Mouse (Mus musculus): ENCODE measurements around the gene Chrne.

DNA sequence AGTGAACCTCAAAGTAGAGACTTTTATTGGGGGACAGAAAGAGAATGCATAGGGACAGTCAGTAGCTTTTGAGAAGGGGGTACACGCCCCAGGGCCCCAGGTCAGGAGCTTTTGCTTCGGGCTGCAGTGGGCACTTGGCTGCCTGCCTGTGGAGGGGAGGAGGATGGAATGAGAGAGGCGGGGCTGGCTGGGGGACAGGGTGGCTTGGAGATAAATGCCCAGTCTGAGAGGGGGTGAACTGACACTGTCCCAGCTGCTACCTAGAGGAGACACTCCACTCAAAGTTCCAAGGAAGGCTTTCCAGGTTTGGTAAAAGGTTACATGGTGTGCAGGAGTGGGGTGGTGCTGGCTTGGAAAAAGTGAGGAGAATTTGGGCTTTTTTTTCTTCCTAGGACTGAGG, 37.9 kb upstream of the Chrne start, which contains the start of gene Eno3:
- TF ChIP-seq CTCF (IDR thresholded peaks at IDR 0.05; ENCODE audit: borderline replicate concordance, control insufficient read depth, extremely low read depth, insufficient read depth, low read length, poor library complexity): no peak
- no peak for TF ChIP-seq POLR2A (IDR thresholded peaks at IDR 0.05; ENCODE audit: control insufficient read depth, extremely low read depth, insufficient read depth, low read length, poor library complexity)
